Mouse (Mus musculus) MEL-GATA-1-ER (cell line): ENCODE measurements at regions not wholly inside any gene's neighbourhood (a gene's known extent, or its start where the extent isn't known, plus 50 kb on each side); places are given as distances from the start of the nearest gene placed in this dataset.

Source experiments
- DNase-seq: peaks from one replicate; pipeline ENCODE4 v3.0.0-alpha.2; 2012; ENCODE audit warnings: low read depth; ENCODE audit errors: extremely low read depth

DNA sequence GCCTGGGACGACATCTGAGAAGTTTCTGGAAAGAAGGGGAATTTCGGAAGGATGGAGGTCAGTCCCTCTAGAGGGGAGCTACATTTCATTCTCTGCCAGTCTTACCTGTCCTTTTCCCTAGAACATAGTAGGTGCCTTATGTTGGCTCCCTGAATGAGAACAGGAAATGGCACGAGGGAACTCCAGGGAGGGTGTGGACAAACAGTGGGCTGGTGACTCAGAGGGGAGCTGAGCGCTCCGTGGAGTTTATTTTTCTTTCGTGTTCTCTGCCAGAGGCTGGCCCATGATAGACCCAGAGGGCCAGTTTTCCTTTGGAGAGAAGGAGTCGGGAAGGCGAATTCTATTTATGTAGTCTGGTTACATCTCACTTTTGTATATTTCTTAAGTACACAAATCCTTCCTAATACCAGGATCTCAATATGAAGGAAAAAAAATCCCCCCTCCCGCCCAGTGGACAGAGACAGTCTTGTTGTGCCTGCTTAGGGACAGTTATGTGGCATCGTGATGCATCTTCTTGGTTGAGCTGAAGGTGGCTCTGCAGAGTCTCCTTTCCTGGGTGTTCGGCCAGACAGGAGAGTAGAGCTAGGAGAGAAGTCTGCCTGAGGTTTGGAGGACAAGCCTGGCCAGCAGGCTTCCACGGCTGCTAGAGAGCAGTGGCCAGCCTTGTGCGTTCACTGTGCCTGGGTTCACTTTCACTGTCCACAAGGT is 84.3 kb upstream of the Rbpj start:
- DNase-seq = no peak

DNA sequence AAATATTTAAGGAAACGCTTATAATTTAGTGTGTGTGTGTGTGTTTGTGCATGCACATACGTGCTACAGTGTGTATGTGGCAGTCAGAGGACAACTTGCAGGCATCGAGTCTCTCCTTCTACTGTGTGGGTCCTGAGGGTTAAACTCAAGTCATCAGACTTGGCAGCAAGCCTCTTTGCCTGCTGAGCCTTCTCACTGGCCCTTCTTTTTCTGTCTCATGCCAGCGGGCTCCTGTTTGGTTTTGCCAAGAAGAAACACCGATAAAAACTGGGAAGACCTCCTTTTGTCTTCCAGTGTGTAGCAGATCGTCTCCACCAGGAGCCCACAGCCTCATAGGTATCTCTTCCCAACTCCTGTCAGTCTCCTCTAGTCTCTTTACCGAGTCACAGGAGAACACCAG is 81.9 kb upstream of the Rbpj start:
- no peak for DNase-seq

DNA sequence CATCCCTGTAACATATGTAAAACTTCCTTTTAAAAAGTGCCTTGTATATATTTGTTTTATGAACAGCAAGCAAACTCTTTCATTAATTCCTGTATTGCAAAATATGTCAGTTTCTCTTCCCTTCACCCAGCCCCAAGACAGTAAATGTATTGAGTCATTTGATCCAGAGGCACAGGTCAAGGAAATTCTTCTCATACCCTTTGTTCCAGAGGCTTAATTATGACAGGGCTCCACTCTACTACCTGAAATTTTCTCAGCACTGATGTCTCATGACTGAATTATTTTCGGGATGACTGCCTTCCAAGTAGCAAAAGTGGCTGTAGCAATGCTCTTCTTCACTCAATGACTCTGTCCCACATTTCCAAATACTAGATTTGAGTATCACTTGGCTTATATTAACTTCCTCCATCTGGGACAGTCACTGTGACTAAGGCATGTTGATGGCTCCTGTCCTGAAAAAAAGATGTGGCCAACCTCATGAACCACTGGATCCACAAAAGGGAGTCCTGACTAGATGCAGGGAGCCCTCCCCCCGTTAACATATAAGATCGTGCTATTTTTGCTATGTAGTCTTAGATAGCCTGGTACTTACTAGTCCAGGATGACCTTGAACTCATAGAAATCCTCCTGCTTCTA is 80.3 kb upstream of the Rbpj start:
- no peak for DNase-seq

DNA sequence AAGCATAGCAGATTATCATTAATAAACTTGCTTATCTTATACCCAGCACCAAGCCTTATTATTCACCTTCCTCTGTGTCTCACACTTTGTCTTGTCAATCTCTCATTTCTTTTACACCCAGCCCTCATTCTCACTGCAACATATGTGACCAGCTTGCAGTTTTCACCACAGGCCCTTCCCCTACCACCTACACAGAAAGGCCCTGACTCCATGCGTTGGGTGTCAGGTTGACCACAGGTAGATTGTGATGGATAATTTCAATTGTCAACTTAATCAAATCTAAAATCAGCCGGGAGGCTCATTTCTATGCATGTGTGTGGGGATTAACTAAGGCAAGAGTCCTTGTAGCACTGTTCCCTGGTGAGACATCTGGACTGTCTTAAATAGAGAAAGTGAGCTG is 72.4 kb upstream of the Rbpj start:
- DNase-seq = no peak

- DNase-seq = no peak
Measured at GRCm38 (mm10) chr5:53394560-53394959, 71.4 kb upstream of the Rbpj start.

- no peak for DNase-seq
Measured at GRCm38 (mm10) chr5:53398428-53399058, 67.4 kb upstream of the Rbpj start.

- no peak for DNase-seq
Measured at GRCm38 (mm10) chr5:53401093-53401492, 64.9 kb upstream of the Rbpj start.

GRCm38 (mm10) chr5:53402022-53402421 is 63.9 kb upstream of the Rbpj start:
- no peak for DNase-seq

DNA sequence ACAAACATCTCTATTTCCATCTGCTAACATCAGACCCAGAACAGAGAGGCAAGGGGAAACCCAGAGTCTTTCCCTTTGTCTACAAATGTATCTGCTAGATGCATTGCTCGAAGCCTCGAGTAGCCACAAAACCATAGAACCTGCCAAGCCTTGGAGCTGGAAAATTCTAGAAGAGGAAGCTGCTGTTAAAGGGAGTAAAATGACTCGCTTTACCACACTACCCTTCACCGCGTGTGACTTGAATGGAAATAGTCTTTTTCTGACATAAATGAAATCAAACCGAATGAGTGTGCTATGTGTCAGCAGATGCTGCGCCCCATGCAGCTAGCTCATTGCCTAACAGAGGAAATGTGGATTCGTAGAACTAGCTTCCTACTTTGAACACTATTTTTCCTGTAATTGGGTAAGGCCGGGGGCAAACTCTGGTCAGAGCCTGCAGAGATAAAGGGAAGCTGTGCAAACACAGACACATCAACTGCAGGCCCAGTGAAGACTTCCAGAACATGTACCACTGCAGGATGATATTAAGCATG is 63.3 kb upstream of the Rbpj start:
- peak; percentile 70 for DNase-seq

- DNase-seq = no peak
Measured at GRCm38 (mm10) chr5:53405929-53406328, 60.0 kb upstream of the Rbpj start.

- no peak for DNase-seq
Measured at GRCm38 (mm10) chr5:53407646-53408045, 58.3 kb upstream of the Rbpj start.

- no peak for DNase-seq
Measured at GRCm38 (mm10) chr5:53408235-53408634, 57.7 kb upstream of the Rbpj start.

DNA sequence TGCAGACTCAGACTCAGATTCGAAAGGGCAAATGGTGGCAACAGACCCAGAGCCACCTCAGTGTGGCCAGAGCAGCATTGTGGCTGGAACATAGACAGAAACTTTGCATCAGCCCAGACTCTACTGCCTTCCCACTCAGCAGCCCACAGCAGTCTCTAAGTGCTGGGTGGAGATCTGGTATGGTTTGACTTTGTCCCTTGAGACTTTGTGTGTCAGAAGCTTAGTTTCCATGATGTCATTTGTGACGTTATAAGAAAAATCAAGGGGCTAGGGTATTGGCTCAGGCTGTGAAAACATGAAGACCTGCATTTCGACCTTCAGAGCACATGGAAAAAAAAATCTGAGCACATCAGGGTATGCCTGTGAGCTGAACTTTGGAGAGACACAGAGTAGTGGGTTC is 56.2 kb upstream of the Rbpj start:
- no peak for DNase-seq

- DNase-seq = no peak
Measured at GRCm38 (mm10) chr5:53412391-53413075, 53.4 kb upstream of the Rbpj start.

GRCm38 (mm10) chr5:53413677-53414076 is 52.3 kb upstream of the Rbpj start:
- no peak for DNase-seq

- no peak for DNase-seq
Measured at GRCm38 (mm10) chr5:53415472-53415871, 50.5 kb upstream of the Rbpj start.
